Mouse (Mus musculus) heart, postnatal 0 days (tissue): ENCODE results near the gene Dapk2.

Source experiments
- CTCF ChIP-seq: IDR thresholded peaks from 2 replicates; pipeline ENCODE4 v1.5.1; 2016; ENCODE audit warnings: antibody characterized with exemption, control low read depth, low read depth
- EP300 ChIP-seq: IDR thresholded peaks from 2 replicates; pipeline ENCODE4 v1.6.1; 2016; ENCODE audit warnings: antibody characterized with exemption, low read depth

- TF ChIP-seq CTCF (no peak), EP300 (no peak)
These were observed 103.7 kb downstream of the Dapk2 start for GRCm38 (mm10) chr9:66261741-66262140.
